26 mouse cellular contexts compared by ENCODE assay signal in the genomic region with DNA sequence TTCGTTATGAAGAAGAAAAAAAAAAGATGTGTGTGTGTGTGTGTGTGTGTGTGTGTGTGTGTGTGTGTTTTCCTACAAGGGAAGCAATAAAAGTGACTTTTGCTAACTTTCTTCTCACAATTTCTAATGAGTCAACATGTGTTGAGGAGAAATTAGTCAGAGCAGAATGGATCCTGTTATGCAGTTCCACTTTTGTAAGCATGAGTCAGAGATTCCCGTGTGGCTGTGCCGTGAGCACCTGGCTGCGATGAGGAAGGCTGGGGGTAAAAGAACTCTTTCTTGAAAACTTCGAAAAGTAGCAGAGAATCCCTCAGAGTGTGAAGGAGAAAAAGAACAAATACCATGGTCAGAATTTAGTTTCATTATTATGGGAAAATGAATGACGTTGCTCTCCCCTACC.
A peak's percentile ranks its signal among the peaks of the same experiment; 100 is the strongest.
DNase-seq lines count a peak whose midpoint lies in the region; ATAC-seq and TF ChIP-seq lines count a peak whose summit lies in the region.
"Had no signal": no experiment of that assay in that cellular context is flagged by ENCODE, and none has a peak within 500 bp of the region (broad histone marks: within the 10 kb centered on the region; RNA-seq: fewer than 3 reads in every experiment).

No protein-coding gene starts in this region.

- no peaks in the 10 kb centered on the region for H3K36me3 ChIP-seq in C2C12 (ENCODE audit: control insufficient read depth, insufficient read depth)
- no peaks in the 10 kb centered on the region for H3K36me3 ChIP-seq in limb, embryonic 10.5 days
- H3K36me3 ChIP-seq in forebrain, embryonic 14.5 days (ENCODE audit: control insufficient read depth, insufficient read depth, low read length), result no peaks in the 10 kb centered on the region
- H3K36me3 ChIP-seq: G1E; heart, embryonic 10.5 days; heart, embryonic 13.5 days had no signal

- H3K27me3 ChIP-seq in C2C12 (ENCODE audit: control insufficient read depth, insufficient read depth, insufficient read length), result no peaks in the 10 kb centered on the region
- no peaks in the 10 kb centered on the region for H3K27me3 ChIP-seq in Patski
- H3K27me3 ChIP-seq in limb, embryonic 10.5 days (ENCODE audit: low read depth, poor library complexity, severe bottlenecking), result no peaks in the 10 kb centered on the region
- no peaks in the 10 kb centered on the region for H3K27me3 ChIP-seq in forebrain, embryonic 14.5 days (replicated peaks; ENCODE audit: control insufficient read depth, insufficient read depth, low read length)
- H3K27me3 ChIP-seq: heart, embryonic 13.5 days had no signal

- H3K9ac ChIP-seq in forebrain, embryonic 14.5 days (ENCODE audit: low read length), result no peak overlapping the region
- H3K9ac ChIP-seq: heart, embryonic 13.5 days; hindbrain, embryonic 14.5 days had no signal

- no peak overlapping the region for H3K4me3 ChIP-seq in layer of hippocampus, adult 2 months
- no peak overlapping the region for H3K4me3 ChIP-seq in C2C12 (ENCODE audit: insufficient read depth, poor library complexity, severe bottlenecking)
- no peak overlapping the region for H3K4me3 ChIP-seq in limb, embryonic 10.5 days
- no peak overlapping the region for H3K4me3 ChIP-seq in forebrain, embryonic 14.5 days (ENCODE audit: low read depth, low read length)
- H3K4me3 ChIP-seq: heart, adult 2 months; heart, embryonic 10.5 days; heart, embryonic 13.5 days had no signal

- no peaks in the 10 kb centered on the region for H3K79me3 ChIP-seq in C2C12 (ENCODE audit: low read depth)

- no peaks in the 10 kb centered on the region for H3K9me3 ChIP-seq in limb, embryonic 10.5 days (replicated peaks)
- H3K9me3 ChIP-seq in forebrain, embryonic 14.5 days (replicated peaks; ENCODE audit: control insufficient read depth, low read length), result 0 out of 2 replicates have a peak, but pooled peaks cover 2% of the 10 kb centered on the region
- H3K9me3 ChIP-seq: heart, embryonic 10.5 days had no signal

- no peak for TF ChIP-seq CTCF in layer of hippocampus, adult 2 months (conservative IDR thresholded peaks at IDR 0.05)
- no peak for TF ChIP-seq CTCF in C2C12 (IDR thresholded peaks at IDR 0.05; ENCODE audit: control insufficient read depth, insufficient read depth, insufficient read length)
- TF ChIP-seq CTCF in Patski (IDR thresholded peaks at IDR 0.05), result no peak

- H3K27ac ChIP-seq in layer of hippocampus, adult 2 months, result peak overlapping the region; percentile 12; the same call in 1 of the 2 replicates
- no peak overlapping the region for H3K27ac ChIP-seq in limb, embryonic 10.5 days
- H3K27ac ChIP-seq in forebrain, embryonic 14.5 days (ENCODE audit: low read depth, low read length), result no peak overlapping the region
- H3K27ac ChIP-seq: heart, adult 2 months; heart, embryonic 10.5 days; heart, embryonic 13.5 days; hindbrain, embryonic 14.5 days; hindbrain, postnatal 0 days had no signal

- H3K79me2 ChIP-seq in C2C12 (ENCODE audit: control insufficient read depth, insufficient read depth), result no peaks in the 10 kb centered on the region

- no peak overlapping the region for H3K4me2 ChIP-seq in forebrain, embryonic 14.5 days (ENCODE audit: low read length)
- H3K4me2 ChIP-seq: heart, embryonic 13.5 days; hindbrain, embryonic 14.5 days had no signal

- no peak overlapping the region for H3ac ChIP-seq in C2C12 (ENCODE audit: control insufficient read depth, insufficient read length, low read depth)

- POLR2A ChIA-PET in Patski (lab: Charles Lee), result no interaction called here

- WGBS in limb, embryonic 10.5 days, result 88% methylated on average over 6 of the region's 6 CpGs
- WGBS in forebrain, embryonic 14.5 days, result 86% methylated on average over 6 of the region's 6 CpGs

- no peaks in the 10 kb centered on the region for H3K4me1 ChIP-seq in limb, embryonic 10.5 days
- H3K4me1 ChIP-seq in forebrain, embryonic 14.5 days (ENCODE audit: control insufficient read depth, insufficient read depth, low read length), result no peaks in the 10 kb centered on the region

- peak; percentile 44 for ATAC-seq in Patski
- no peak for ATAC-seq in frontal cortex, adult (ENCODE audit: low TSS enrichment)
- no peak for ATAC-seq in forebrain, embryonic 14.5 days
- ATAC-seq: activated CD4-positive, CD25-positive, alpha-beta regulatory T cell, adult 4 months; forebrain, embryonic 16.5 days; hindbrain, postnatal 0 days; inflammation-experienced regulatory T-cells, adult 6 months; intestine, postnatal 0 days had no signal

- DNase-seq in layer of hippocampus, adult 2 months (ENCODE audit: low spot score in 2 of 2), result no peak
- no peak for DNase-seq in layer of hippocampus, postnatal 36 days
- DNase-seq in Patski (ENCODE audit: low read depth, low spot score), result no peak
- DNase-seq in limb, embryonic 10.5 days (ENCODE audit: low spot score), result peak; percentile 1
- DNase-seq in ovary, adult 18-20 months (ENCODE audit: low spot score), result no peak
- DNase-seq in forebrain, embryonic 14.5 days (ENCODE audit: low spot score), result no peak
- DNase-seq: adrenal gland, adult 8-10 months; adrenal gland, postnatal 25 days; cerebellum, adult 18-20 months; cerebellum, adult 9-10 months; cerebellum, postnatal 14 days; gastrocnemius, postnatal 36 days; heart, adult 2 months; heart, postnatal 14 days; heart, postnatal 4 days had no signal

- in situ Hi-C loops in Patski (cut with MboI; ENCODE audit: low pct_unique_long_range_greater_than_20kb), result no loop called here

- CTCF ChIA-PET in Patski (lab: Charles Lee), result no interaction called here

TF ChIP-seq in C2C12, 6 proteins besides CTCF, POLR2A, EP300 and RAD21:
- peak; percentile 24 for TF ChIP-seq FOSL1 (IDR thresholded peaks at IDR 0.05; ENCODE audit: insufficient read depth, low read length, poor library complexity, severe bottlenecking)
- no peak for TF ChIP-seq USF1 (IDR thresholded peaks at IDR 0.05; ENCODE audit: low read depth)
